Mouse (Mus musculus): ENCODE data around the gene Lonrf2.

Lonrf2 gene

DNA sequence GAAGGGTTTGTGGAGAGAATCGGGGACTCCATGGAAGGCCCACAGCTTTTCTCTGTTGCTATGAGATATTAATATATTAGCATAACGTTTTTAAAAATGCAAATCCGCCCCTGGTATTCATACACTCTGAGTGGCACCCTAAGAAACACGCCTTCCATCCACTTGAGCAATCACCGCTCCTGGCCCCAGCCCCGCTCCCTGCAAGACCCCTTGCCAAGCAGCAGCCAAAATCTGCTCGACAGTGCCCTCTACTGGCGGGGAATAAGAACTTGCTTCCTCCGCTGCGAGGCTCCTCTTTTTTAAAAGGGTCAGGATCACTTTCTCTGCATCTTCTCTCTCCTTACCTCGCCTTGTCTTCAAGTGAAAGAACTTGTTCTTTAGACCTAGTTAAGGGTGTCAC is 68.7 kb downstream of the Lonrf2 start:
- DNase-seq (ENCODE audit: low read depth) = no peak

- DNase-seq (ENCODE audit: low read depth) = no peak
These were observed 69.6 kb downstream of the Lonrf2 start for GRCm38 (mm10) chr1:38766661-38767572.

DNA sequence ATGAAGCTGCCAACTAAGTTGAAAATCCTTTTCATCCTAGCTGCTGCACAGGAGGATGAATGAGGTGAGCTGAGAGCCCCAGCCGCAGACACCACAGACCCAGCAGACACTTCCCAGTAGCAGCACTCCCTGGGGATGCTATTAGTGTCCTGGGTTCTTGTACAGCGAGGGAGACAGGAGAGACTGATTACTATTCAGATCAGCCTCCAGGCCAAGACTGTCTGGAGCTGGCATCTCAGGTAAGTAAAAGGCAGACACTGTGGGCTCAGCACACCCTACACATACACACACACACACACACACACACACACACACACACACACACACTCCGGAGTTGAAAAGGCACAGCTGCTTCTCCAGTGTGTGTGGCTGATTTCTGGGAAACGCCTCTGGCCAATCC is 70.3 kb downstream of the Lonrf2 start:
- DNase-seq (ENCODE audit: low read depth) = no peak

DNA sequence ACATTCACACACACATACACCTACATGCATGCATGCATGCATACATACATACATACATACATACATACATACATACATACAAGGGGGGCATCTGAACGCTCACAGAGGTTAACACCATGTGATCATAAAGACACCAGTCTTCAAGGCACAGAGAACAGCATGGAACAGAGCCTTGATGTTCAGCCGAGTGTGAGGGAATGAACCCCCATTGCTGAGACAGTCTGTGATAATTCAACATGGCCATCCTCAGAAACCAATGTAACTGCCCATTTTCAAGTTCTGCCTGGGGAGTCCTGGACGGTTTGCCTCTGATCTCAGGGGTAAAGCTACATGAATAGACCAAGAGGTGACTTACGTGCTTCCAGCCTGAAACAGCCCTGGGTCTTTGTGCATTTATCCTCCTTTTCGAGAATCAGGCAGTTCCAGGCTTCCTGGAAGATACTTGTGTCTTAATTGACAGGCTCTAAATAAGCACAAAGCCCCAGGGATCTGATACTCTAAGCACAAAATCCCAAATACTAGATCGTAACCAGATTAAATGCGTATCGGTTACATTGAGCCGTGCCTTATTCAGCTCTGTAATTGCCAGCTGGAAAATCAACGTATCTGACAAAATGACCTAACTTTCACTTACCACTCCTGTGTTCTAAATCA is 72.4 kb downstream of the Lonrf2 start:
- no peak for DNase-seq (ENCODE audit: low read depth)

DNA sequence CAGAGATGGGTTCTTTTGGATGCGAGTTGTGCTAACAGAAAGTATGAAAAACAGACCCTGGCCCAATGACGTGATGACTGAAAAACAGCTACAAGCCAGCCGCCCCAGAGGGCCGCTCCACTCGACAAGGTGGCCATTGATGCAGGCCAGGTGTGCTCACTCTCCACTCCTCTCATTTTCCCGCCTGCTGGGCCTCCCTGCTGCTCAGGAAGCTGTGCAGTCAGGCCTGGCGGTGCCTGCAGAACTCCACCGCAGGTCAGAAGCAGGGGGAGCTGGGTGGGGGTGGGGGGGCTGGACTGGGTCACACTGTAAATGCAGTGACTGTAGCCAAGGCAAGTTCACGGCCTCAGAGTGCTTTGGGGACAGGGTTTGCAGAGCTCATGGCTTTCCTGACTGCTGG is 76.1 kb downstream of the Lonrf2 start:
- no peak for DNase-seq (ENCODE audit: low read depth)

- no peak for DNase-seq (ENCODE audit: low read depth)
These were observed 78.6 kb downstream of the Lonrf2 start for GRCm38 (mm10) chr1:38757791-38758403.

- DNase-seq (ENCODE audit: low read depth) = no peak
These were observed 92.6 kb downstream of the Lonrf2 start for GRCm38 (mm10) chr1:38743863-38744262.

Data from fibroblast of lung, adult 2 months (primary cell).